Mouse (Mus musculus) MEL (cell line): ENCODE measurements around the gene Mphosph6. TPM values are rescaled to one million over a fixed set of nuclear protein-coding genes. Genes with fewer than 3 reads are reported as not detected.

Source experiments
- DNase-seq: peaks from one replicate; pipeline ENCODE4 v3.0.0; 2011; ENCODE audit warnings: low read depth, low spot score
- H3K27ac ChIP-seq: 2 replicates; pipeline ENCODE4 v1.5.1; 2012; ENCODE audit warnings: low read depth, mild to moderate bottlenecking, control low read depth, low read length, moderate library complexity; ENCODE audit not compliant: control insufficient read depth
- H3K27me3 ChIP-seq, 2 experiments: fragments of 150-350 bp in 1 of 2; sonication (generic) in 1 of 2; 2 replicates each; pipeline ENCODE4 v1.6.1; 2012; ENCODE audit warnings: low read length in 2 of 2, mild to moderate bottlenecking in 2 of 2, improper control_type of control experiment in 1 of 2, moderate library complexity in 1 of 2; ENCODE audit not compliant: insufficient read depth in 2 of 2, control insufficient read depth in 1 of 2
- H3K36me3 ChIP-seq, 2 experiments: 2 replicates each; pipeline ENCODE4 v1.6.1; 2012 to 2014; ENCODE audit warnings: low read length in 2 of 2, improper control_type of control experiment in 1 of 2, inconsistent platforms in 1 of 2, mild to moderate bottlenecking in 1 of 2; ENCODE audit not compliant: insufficient read depth in 2 of 2, control insufficient read depth in 1 of 2
- H3K4me1 ChIP-seq, 2 experiments: fragments of 150-350 bp in 1 of 2; sonication (generic) in 1 of 2; 2 replicates each; pipeline ENCODE4 v1.6.1; 2012; ENCODE audit warnings: low read length in 2 of 2, improper control_type of control experiment in 1 of 2, mild to moderate bottlenecking in 1 of 2; ENCODE audit not compliant: insufficient read depth in 2 of 2, control insufficient read depth in 1 of 2
- H3K4me3 ChIP-seq, 2 experiments: fragments of 150-350 bp in 1 of 2; sonication (generic) in 1 of 2; 2 replicates each; pipeline ENCODE4 v1.5.1; 2012; ENCODE audit warnings: low read depth in 2 of 2, low read length in 2 of 2, mild to moderate bottlenecking in 2 of 2, moderate library complexity in 2 of 2, control low read depth in 1 of 2, improper control_type of control experiment in 1 of 2; ENCODE audit not compliant: control insufficient read depth in 1 of 2, insufficient read depth in 1 of 2
- H3K79me2 ChIP-seq: 2 replicates; pipeline ENCODE4 v1.6.1; 2012; ENCODE audit warnings: mild to moderate bottlenecking, low read length, moderate library complexity; ENCODE audit not compliant: control insufficient read depth, poor library complexity, insufficient read depth
- H3K9ac ChIP-seq: 2 replicates; pipeline ENCODE4 v1.6.1; 2012; ENCODE audit warnings: low read depth, mild to moderate bottlenecking, control low read depth, low read length, moderate library complexity; ENCODE audit not compliant: control insufficient read depth, poor library complexity, severe bottlenecking
- H3K9me3 ChIP-seq: fragments of 150-350 bp; sonication (generic); replicated peaks from 2 replicates; pipeline ENCODE4 v1.6.1; 2012; ENCODE audit warnings: mild to moderate bottlenecking, low read length, improper control_type of control experiment, moderate library complexity; ENCODE audit not compliant: insufficient read depth
- BHLHE40 ChIP-seq: IDR thresholded peaks from 2 replicates; pipeline ENCODE4 v1.6.1; 2012; ENCODE audit warnings: low read depth, mild to moderate bottlenecking, inconsistent platforms, low read length, improper control_type of control experiment, borderline replicate concordance
- CHD2 ChIP-seq: IDR thresholded peaks from 2 replicates; pipeline ENCODE4 v1.6.1; 2011; ENCODE audit warnings: low read length, improper control_type of control experiment
- CTCF ChIP-seq, 3 experiments: IDR thresholded peaks in 2 of 3; conservative IDR thresholded peaks in 1 of 3; 2 replicates each; pipeline ENCODE4 v1.5.1; 2011 to 2012; ENCODE audit warnings: low read length in 3 of 3, low read depth in 2 of 3, mild to moderate bottlenecking in 2 of 3, improper control_type of control experiment in 1 of 3, inconsistent platforms in 1 of 3, mixed read lengths in 1 of 3, moderate library complexity in 1 of 3; ENCODE audit not compliant: control insufficient read depth in 1 of 3, insufficient read depth in 1 of 3, poor library complexity in 1 of 3, severe bottlenecking in 1 of 3
- KAT2A ChIP-seq: conservative IDR thresholded peaks from 2 replicates; pipeline ENCODE4 v1.6.1; 2012; ENCODE audit warnings: low read depth, low read length, improper control_type of control experiment, inconsistent platforms
- MAX ChIP-seq: IDR thresholded peaks from 2 replicates; pipeline ENCODE4 v1.6.1; 2011; ENCODE audit warnings: low read length, improper control_type of control experiment
- MAZ ChIP-seq: IDR thresholded peaks from 2 replicates; pipeline ENCODE4 v1.6.1; 2012; ENCODE audit warnings: low read depth, mild to moderate bottlenecking, inconsistent platforms, low read length, improper control_type of control experiment
- MEF2A ChIP-seq: IDR thresholded peaks from 2 replicates; pipeline ENCODE4 v1.6.1; 2014; ENCODE audit warnings: low read depth, mild to moderate bottlenecking, inconsistent platforms, low read length, improper control_type of control experiment; ENCODE audit not compliant: poor library complexity, insufficient replicate concordance, severe bottlenecking; ENCODE audit errors: extremely low read depth
- MXI1 ChIP-seq: IDR thresholded peaks from 2 replicates; pipeline ENCODE4 v1.6.1; 2011; ENCODE audit warnings: mild to moderate bottlenecking, low read depth, low read length, improper control_type of control experiment
- MYB ChIP-seq: IDR thresholded peaks from 2 replicates; pipeline ENCODE4 v1.6.1; 2011; ENCODE audit warnings: mild to moderate bottlenecking, low read depth, low read length, improper control_type of control experiment
- RAD21 ChIP-seq: IDR thresholded peaks from 2 replicates; pipeline ENCODE4 v1.6.1; 2011; ENCODE audit warnings: mild to moderate bottlenecking, low read depth, low read length, improper control_type of control experiment
- SMC3 ChIP-seq: IDR thresholded peaks from 2 replicates; pipeline ENCODE4 v1.6.1; 2011; ENCODE audit warnings: low read depth, low read length, improper control_type of control experiment
- TAL1 ChIP-seq: IDR thresholded peaks from 2 replicates; pipeline ENCODE4 v1.6.1; 2012; ENCODE audit warnings: mild to moderate bottlenecking, inconsistent platforms, low read length, moderate library complexity, mixed read lengths
- UBTF ChIP-seq: IDR thresholded peaks from 2 replicates; pipeline ENCODE4 v1.6.1; 2012; ENCODE audit warnings: low read depth, mild to moderate bottlenecking, inconsistent platforms, low read length, improper control_type of control experiment, moderate library complexity, borderline replicate concordance; ENCODE audit not compliant: insufficient read depth
- ZC3H11A ChIP-seq: IDR thresholded peaks from 2 replicates; pipeline ENCODE4 v1.6.1; 2012; ENCODE audit warnings: low read depth, mild to moderate bottlenecking, inconsistent platforms, low read length, improper control_type of control experiment
- polyA plus RNA-seq, 2 experiments: library from polyadenylated mRNA; stranded (reverse) in 1 of 2; unstranded in 1 of 2; fragments of >175 nt in 1 of 2; fragments of >200 nt in 1 of 2; gene quantifications; 2 replicates each; pipeline versions ENCODE4 v1.2.1 to v1.2.4; 2012; ENCODE audit warnings: low replicate concordance in 2 of 2, low read depth in 1 of 2; ENCODE audit not compliant: insufficient read length in 2 of 2, insufficient read depth in 1 of 2, missing spikeins in 1 of 2
- total RNA-seq: library from RNA; depleted of rRNA; stranded (reverse); fragments of 300-350 nt; gene quantifications from 2 replicates; pipeline ENCODE4 v1.2.3, GENCODE M21; 2012; rRNA removed

Gene Mphosph6
- total and polyA plus RNA-seq, 3 experiments: 67.8 to 98.8 TPM; not detected in 1

DNA sequence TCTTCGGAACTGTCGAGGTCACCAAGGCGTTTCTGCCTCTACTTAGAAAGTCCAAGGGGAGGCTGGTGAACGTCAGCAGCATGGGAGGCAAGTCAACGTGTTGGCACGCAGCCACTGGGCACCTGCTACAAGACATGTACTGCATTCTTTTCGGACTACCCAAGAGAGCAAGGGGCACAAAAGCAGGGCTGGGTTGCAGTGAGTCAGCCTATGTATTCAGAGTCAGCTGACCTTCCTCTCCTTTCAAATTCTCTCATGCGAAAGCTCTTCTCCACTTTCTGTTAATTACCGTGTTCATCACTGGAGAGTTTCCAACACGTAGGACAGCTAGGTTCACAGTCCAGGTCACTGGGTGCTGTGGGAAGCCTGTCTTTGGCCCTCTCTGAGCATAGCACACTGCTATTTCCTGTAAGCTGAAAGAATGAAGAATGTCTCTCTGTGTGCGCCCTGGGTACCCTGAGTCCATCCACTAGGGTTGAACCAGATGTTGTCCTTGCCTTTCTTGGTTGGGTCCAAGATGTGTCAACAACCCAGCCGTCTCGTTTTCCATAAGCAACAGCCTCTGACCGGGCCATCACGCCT, 59.2 kb downstream of the Mphosph6 start:
- Histone ChIP-seq H3K36me3 (no peaks in the 10 kb centered on the region), H3K4me1 (no peaks in the 10 kb centered on the region), H3K27ac (no peak overlapping the region), H3K27me3 (no peaks in the 10 kb centered on the region), H3K9ac (no peak overlapping the region), H3K9me3 (no peaks in the 10 kb centered on the region), H3K4me3 (no peak overlapping the region), H3K79me2 (no peaks in the 10 kb centered on the region)
- TF ChIP-seq TAL1 (no peak), MXI1 (no peak), CHD2 (no peak), MAZ (no peak), MYB (no peak), CTCF (IDR thresholded peaks at IDR 0.05 in 2 of 3, conservative IDR thresholded peaks at IDR 0.05 in 1 of 3; ENCODE audit: control insufficient read depth in 1 of 3, insufficient read depth in 1 of 3, low read depth in 2 of 3, low read length in 3 of 3, poor library complexity in 1 of 3, severe bottlenecking in 1 of 3) (no peak), SMC3 (no peak), RAD21 (no peak), ZC3H11A (no peak), KAT2A (no peak), BHLHE40 (no peak), UBTF (no peak), MEF2A (no peak), MAX (no peak)
- no peak for DNase-seq

Other genes with a start within 250 kb of the Mphosph6 start
- gene Sdr42e1, start 128.3 kb downstream of the Mphosph6 start, total RNA-seq: not detected in 2 replicates
- not detected for gene Sdr42e1, start 128.3 kb downstream of the Mphosph6 start, polyA plus RNA-seq
- not detected in 2 replicates for gene Hsd17b2, start 100.0 kb downstream of the Mphosph6 start, total RNA-seq
- not detected for gene Hsd17b2, start 100.0 kb downstream of the Mphosph6 start, polyA plus RNA-seq